Mouse (Mus musculus) B cell, adult 62 days (primary cell): ENCODE measurements around the gene Clpsl2. TPM values are rescaled to one million over a fixed set of nuclear protein-coding genes. Genes with fewer than 3 reads are reported as not detected.

Experiments
- total RNA-seq: library from RNA; stranded (reverse); gene quantifications from 4 replicates; pipeline ENCODE4 v1.2.4, GENCODE M21; 2023

Clpsl2 gene
- total RNA-seq, result not detected in 4 replicates

DNA sequence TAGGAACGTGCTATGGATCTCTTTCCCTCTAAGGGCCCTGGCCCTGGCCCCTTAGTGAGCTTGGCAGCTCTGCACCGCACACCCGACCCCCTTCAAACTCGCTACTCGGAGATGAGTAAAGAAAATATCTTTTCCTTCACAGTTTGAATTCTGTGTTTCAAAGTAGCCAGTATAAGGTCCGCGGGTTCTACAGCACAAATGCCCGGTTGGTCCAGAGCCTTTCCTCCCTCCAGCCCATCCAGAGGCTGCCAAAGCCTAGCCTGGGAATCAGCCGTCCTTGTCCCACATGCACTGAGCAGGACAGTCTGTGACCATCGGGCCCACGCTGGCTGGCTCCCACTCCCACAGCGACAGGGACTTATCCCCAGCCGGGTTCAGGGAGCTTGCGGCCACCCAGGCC, at the start of gene Clpsl2:
Gene Clpsl2 (plus strand): TSS at position 301 of the 400 bp plus-strand sequence.

GRCm38 (mm10) chr17:28517441-28517955, 31.7 kb upstream of the Clpsl2 start, which contains the start of gene Fkbp5:
Gene Fkbp5, minus strand, starts transcription at chr17:28517527.

DNA sequence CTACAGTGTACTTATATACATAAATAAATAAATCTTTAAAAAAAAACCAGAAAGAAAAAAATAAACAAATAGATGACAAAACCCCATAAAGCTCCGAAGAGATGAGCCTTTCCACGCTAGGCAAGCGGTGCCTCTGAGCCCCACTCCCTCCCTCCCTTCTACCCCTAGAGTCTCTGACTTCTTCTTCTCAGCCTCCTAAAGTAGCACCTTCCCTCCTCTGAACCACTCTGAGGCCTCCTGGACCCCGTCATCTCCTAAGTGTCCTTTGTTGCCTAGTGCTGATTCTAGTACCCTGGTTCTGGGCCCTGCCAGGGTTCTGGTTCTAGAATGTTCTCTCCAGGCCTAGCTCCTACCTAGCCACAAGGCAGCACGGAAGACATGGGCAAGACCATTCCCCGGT, 18.7 kb upstream of the Clpsl2 start, which contains the start of gene Armc12:
Gene Armc12 (plus strand): TSS at position 301 of the 400 bp plus-strand sequence.

GRCm38 (mm10) chr17:28560598-28560997, 11.4 kb downstream of the Clpsl2 start, which contains the start of gene Clps:
Gene Clps, minus strand, starts transcription at chr17:28560766.

GRCm38 (mm10) chr17:28575244-28576125, 26.3 kb downstream of the Clpsl2 start, which contains the start of gene Lhfpl5:
Gene Lhfpl5, plus strand, starts transcription at chr17:28575641.

Other genes with a start within 250 kb of the Clpsl2 start
- gene Fance, start 235.9 kb upstream of the Clpsl2 start, total RNA-seq, result 26.2 to 36.6 TPM (median 32.1 TPM) in 4 replicates
- gene Rpl10a, start 220.9 kb upstream of the Clpsl2 start, total RNA-seq, result 1,486 to 1,599 TPM (median 1,559 TPM) in 4 replicates
- gene Tead3, start 198.6 kb upstream of the Clpsl2 start, total RNA-seq, result 0.17 to 0.24 TPM in 2 of 4 replicates, not detected in the others
- gene Tulp1, start 184.2 kb upstream of the Clpsl2 start, total RNA-seq, result not detected in 4 replicates
- 17.3 to 25.2 TPM (median 20.0 TPM) in 4 replicates for gene Fkbp5, start 31.9 kb upstream of the Clpsl2 start, total RNA-seq
- gene Armc12, start 18.6 kb upstream of the Clpsl2 start, total RNA-seq, result 0.49 TPM in 1 of 4 replicates, not detected in the others
- gene Clps, start 11.4 kb downstream of the Clpsl2 start, total RNA-seq, result not detected in 4 replicates
- gene Lhfpl5, start 26.2 kb downstream of the Clpsl2 start, total RNA-seq, result not detected in 4 replicates
- gene Srpk1, start 73.3 kb downstream of the Clpsl2 start, total RNA-seq, result 98.1 to 115 TPM (median 107 TPM) in 4 replicates
- gene Slc26a8, start 140.8 kb downstream of the Clpsl2 start, total RNA-seq, result 1.6 to 1.9 TPM (median 1.8 TPM) in 4 replicates
- 99.8 to 110 TPM (median 102 TPM) in 4 replicates for gene Mapk14, start 141.9 kb downstream of the Clpsl2 start, total RNA-seq
- 7.3 to 8.5 TPM (median 7.7 TPM) in 4 replicates for gene AC170998.1, start 176.7 kb downstream of the Clpsl2 start, total RNA-seq
- gene Mapk13, start 219.9 kb downstream of the Clpsl2 start, total RNA-seq, result 0.78 TPM in 1 of 4 replicates, not detected in the others